Mouse (Mus musculus): Measurements from ENCODE around the gene Mroh3. TPM values are rescaled to one million over a fixed set of nuclear protein-coding genes. Genes with fewer than 3 reads are reported as not detected.
A peak's percentile ranks its signal among the peaks of the same experiment; 100 is the strongest.

Gene Mroh3
- total RNA-seq, 2 experiments from 2014 or later, result 1.2 to 1.8 TPM

GRCm38 (mm10) chr1:136241801-136242200, 29.2 kb upstream of the Mroh3 start:
- intact Hi-C loops (cut with DNase I), result no loop called here
- Histone ChIP-seq H3K4me3 (no peak overlapping the region), H3K27ac (no peak overlapping the region)
- DNase-seq (ENCODE audit: extremely low spot score in 1 of 2, low spot score in 2 of 2), result no peak
- no peak for TF ChIP-seq CTCF (IDR thresholded peaks at IDR 0.05)

DNA sequence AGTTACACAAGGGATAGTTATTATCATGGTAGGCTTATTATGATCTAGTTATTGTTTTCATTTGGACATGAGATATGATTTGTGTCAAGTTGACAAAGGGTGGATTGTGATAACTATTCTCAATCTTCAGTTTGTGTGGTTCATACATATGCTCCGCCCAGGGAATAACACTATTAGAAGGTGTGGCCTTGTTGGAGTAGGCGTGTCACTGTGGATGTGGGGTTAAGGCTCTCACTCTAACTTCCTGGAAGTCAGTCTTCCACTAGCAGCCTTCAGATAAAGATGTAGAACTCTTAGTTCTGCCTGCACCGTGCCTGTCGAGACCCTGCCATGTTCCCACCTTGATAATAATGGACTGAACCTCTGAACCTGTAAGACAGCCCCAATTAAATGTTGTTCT, 25.9 kb upstream of the Mroh3 start:
- no peak overlapping the region for H3K27ac ChIP-seq
- DNase-seq (ENCODE audit: extremely low spot score in 1 of 2, low spot score in 2 of 2), result no peak
- no peak for TF ChIP-seq CTCF (IDR thresholded peaks at IDR 0.05)
- no peak overlapping the region for H3K4me3 ChIP-seq
- intact Hi-C loops (cut with DNase I), result no loop called here

DNA sequence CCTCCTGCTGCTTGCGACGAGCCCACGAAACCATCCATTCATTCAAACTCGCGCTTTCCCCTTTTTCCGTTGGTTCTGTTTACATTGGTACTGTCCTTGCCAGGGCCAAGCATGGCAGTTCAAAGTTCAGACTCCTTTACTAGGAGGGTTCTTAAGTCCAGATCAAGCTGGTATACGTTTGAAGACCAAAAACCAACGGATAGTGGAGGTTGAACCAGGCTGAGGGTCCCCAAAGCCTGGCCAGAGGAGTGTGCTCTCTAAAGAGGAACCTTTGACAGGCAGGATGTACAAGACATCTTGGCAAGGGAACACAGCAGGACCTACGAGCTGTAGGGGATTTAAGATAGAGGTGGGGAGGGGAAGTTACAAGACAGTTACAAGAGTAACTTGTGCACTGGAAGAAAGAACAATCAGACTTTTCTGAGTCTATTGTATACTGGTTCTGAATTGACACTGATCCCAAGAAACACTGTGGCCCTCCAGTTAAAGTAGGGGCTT, 22.0 kb upstream of the Mroh3 start:
- no peak; the same call in 1 of the 2 replicates for TF ChIP-seq CTCF (IDR thresholded peaks at IDR 0.05)
- no peak for DNase-seq (ENCODE audit: extremely low spot score in 1 of 2, low spot score in 2 of 2)
- peak overlapping the region; percentile 52 for H3K4me3 ChIP-seq
- intact Hi-C loops (cut with DNase I), result no loop called here
- H3K27ac ChIP-seq, result no peak overlapping the region

DNA sequence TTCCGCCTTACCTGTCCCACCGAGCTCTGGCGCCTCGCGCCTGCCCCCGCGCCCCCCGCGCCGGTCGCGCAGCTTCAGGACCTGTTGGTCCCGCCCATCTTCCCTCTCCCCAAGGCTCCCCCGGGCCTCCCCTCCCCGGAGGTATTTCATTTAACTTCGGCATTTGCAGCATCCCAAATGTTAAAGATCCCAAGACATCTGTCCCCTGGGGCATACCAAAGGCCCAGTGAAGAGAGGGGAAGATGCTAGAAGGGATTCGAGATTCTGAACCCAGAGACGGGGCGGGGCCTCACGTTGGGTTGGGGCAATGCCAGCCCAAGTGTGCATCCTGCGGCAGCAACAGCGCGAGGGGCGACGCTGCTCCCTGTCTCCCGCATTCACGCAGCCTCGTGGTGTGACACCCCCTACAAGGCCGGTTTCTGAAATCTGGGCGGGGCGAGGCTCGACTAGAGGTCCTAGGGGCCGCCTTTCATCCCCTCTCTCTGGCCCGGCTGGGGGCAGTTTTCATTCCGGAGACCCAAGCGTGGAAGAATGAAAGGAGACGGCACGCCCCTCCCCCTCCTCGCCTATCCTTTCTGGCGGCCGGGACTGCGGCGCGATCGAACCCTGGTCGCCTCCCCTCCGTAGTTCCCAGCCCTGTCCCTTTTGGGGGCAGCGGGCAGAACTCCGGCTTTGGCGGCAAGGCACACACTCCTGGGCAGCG, 21.4 kb upstream of the Mroh3 start, which contains the start of gene Inava:
Gene Inava, minus strand, starts transcription at position 373 of the 703 bp plus-strand sequence.
- H3K27ac ChIP-seq, result no peak within 1 kb of the TSS; the same call in 1 of the 2 replicates
- peak; percentile 39; the same call in 1 of the 2 replicates for TF ChIP-seq CTCF (IDR thresholded peaks at IDR 0.05)
- peak within 1 kb of the TSS; percentile 52 for H3K4me3 ChIP-seq
- intact Hi-C loops (cut with DNase I), result no loop called here
- peak in 1 of 2 experiments; percentile 33 for DNase-seq (ENCODE audit: extremely low spot score in 1 of 2, low spot score in 2 of 2)

DNA sequence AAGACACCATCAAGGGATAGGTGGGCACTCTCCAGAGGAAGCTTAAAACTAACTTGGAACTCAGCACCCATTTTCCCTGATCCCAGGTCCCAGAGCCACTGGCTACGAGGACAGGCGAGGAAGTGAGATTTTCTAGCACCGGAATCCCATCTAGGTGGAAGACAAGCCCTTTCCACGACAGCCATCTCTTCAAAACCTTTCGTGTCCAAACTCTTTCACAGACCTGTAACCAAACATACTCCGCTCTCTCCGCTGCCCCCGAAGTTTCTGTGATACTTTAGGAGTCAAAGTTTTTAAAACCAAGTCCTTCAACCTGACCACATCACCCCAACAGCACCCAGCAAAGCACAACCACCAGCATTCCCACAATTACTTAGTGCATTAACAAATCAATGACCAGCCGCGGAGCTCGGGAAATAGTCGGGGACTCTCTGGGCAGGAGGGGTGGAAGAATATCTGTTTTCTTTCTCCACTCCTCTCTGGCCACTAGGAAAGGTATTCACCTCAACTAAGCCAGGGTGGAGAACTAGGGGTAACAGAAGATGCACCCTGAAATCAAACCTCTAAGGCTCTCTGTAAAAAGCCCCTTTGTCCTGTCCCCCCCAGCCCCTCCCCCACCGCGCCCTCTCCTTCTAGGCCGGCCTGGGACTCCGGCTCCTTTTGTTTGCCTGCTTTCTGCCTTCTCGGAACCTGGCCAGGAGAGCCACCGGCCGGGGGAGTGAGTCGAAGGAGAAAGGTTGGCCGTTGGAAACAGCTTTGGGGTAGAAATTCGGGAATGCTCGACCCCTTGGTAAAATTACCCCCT, 20.6 kb upstream of the Mroh3 start:
- peak overlapping the region; percentile 52 for H3K4me3 ChIP-seq
- H3K27ac ChIP-seq, result no peak overlapping the region
- DNase-seq (ENCODE audit: extremely low spot score in 1 of 2, low spot score in 2 of 2), result no peak
- intact Hi-C loops (cut with DNase I), result no loop called here
- TF ChIP-seq CTCF (IDR thresholded peaks at IDR 0.05), result no peak

GRCm38 (mm10) chr1:136232285-136232926, 19.8 kb upstream of the Mroh3 start:
- intact Hi-C loops (cut with DNase I), result no loop called here
- TF ChIP-seq CTCF (IDR thresholded peaks at IDR 0.05), result no peak
- Histone ChIP-seq H3K27ac (no peak overlapping the region), H3K4me3 (no peak overlapping the region)
- no peak for DNase-seq (ENCODE audit: extremely low spot score in 1 of 2, low spot score in 2 of 2)

- H3K27ac ChIP-seq, result no peak overlapping the region
- no peak for TF ChIP-seq CTCF (IDR thresholded peaks at IDR 0.05)
- H3K4me3 ChIP-seq, result no peak overlapping the region
- intact Hi-C loops (cut with DNase I), result no loop called here
- no peak for DNase-seq (ENCODE audit: extremely low spot score in 1 of 2, low spot score in 2 of 2)
Observed at GRCm38 (mm10) chr1:136231596-136231995, 19.0 kb upstream of the Mroh3 start.

- DNase-seq (ENCODE audit: extremely low spot score in 1 of 2, low spot score in 2 of 2), result no peak
- H3K27ac ChIP-seq, result no peak overlapping the region
- intact Hi-C loops (cut with DNase I), result no loop called here
- no peak for TF ChIP-seq CTCF (IDR thresholded peaks at IDR 0.05)
- H3K4me3 ChIP-seq, result no peak overlapping the region
Observed at GRCm38 (mm10) chr1:136230201-136230600, 17.6 kb upstream of the Mroh3 start.

- no peak for DNase-seq (ENCODE audit: extremely low spot score in 1 of 2, low spot score in 2 of 2)
- H3K27ac ChIP-seq, result no peak overlapping the region
- intact Hi-C loops (cut with DNase I), result loop anchor here (10.0 kb wide), 1 partner anchor 364 kb away; no protein-coding TSS in a partner anchor
- no peak overlapping the region for H3K4me3 ChIP-seq
- no peak for TF ChIP-seq CTCF (IDR thresholded peaks at IDR 0.05)
Observed at GRCm38 (mm10) chr1:136229040-136229373, 16.4 kb upstream of the Mroh3 start.

DNA sequence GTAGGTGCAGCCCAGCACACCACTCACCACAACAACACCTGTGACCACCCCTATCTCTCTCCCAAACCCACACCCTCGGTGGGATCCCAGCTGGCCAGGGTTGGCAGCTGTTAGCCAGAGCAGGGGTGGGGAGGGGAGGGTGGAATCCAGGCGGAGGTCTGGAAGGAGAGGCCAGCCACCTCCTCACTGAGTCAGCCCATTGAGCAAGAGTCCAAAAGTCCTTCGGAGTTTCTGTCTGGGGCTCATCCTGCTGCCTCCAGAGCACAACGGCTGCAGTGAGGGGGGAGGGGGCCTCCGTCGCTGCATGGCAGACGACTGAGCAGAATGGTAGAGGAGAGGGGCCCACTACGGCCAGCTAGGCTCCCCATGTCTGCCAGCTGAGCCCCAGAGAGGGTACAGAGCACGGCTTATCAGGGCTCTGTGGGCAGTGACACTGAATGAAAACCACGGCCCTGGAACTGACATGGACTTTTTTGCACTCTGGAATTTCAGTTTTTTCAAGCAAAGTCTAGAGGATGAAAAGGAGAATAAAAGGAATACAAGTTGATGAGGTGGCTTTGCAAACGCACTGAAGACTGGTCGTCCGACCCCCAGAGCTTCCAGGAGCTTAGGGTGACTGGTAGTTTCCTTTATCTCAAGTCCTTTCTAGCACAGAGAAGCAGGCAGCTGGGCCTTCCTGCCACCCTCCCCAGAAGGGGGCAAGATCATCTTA, 15.9 kb upstream of the Mroh3 start:
- no peak for DNase-seq (ENCODE audit: extremely low spot score in 1 of 2, low spot score in 2 of 2)
- intact Hi-C loops (cut with DNase I), result loop anchor here (10.0 kb wide), 1 partner anchor 364 kb away; no protein-coding TSS in a partner anchor
- TF ChIP-seq CTCF (IDR thresholded peaks at IDR 0.05), result no peak
- no peak overlapping the region for H3K27ac ChIP-seq
- no peak overlapping the region for H3K4me3 ChIP-seq

- TF ChIP-seq CTCF (IDR thresholded peaks at IDR 0.05), result no peak
- Histone ChIP-seq H3K4me3 (no peak overlapping the region), H3K27ac (no peak overlapping the region)
- no peak for DNase-seq (ENCODE audit: extremely low spot score in 1 of 2, low spot score in 2 of 2)
- intact Hi-C loops (cut with DNase I), result loop anchor here (10.0 kb wide), 1 partner anchor 363 kb away; no protein-coding TSS in a partner anchor
Observed at GRCm38 (mm10) chr1:136227870-136228269, 15.2 kb upstream of the Mroh3 start.

All from left cerebral cortex, adult 2 months (tissue).